17 mouse cellular contexts compared by ENCODE assay signal in the genomic region with DNA sequence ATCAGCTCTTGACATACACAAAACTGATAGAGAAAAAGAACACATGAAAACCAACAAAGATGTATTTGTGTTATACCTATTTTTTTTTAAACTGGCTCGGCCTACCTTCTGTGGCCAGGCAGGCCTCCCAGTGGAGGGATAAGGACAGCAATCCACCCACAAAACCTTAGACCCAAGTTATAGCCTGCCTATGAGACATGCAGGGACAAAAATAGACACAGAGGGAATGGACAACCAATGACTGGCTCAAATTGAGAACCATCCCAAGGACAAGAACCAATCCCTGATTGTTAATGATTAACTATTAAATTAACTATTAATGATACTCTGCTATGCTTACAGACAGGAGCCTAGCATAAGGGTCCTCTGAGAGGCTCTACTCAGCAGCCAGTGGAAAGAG.
"Had no signal": no experiment of that assay in that cellular context is flagged by ENCODE, and none has a peak within 500 bp of the region (broad histone marks: within the 10 kb centered on the region; RNA-seq: fewer than 3 reads in every experiment).

No protein-coding gene starts in this region.

- H3K4me3 ChIP-seq: left cerebral cortex, adult 2 months; liver, embryonic 13.5 days; midbrain, embryonic 12.5 days; midbrain, embryonic 15.5 days; neural tube, embryonic 12.5 days; neural tube, embryonic 15.5 days had no signal

- H3K9me3 ChIP-seq: liver, embryonic 13.5 days; midbrain, embryonic 15.5 days; neural tube, embryonic 12.5 days; neural tube, embryonic 15.5 days had no signal

- H3K36me3 ChIP-seq: liver, embryonic 13.5 days; midbrain, embryonic 12.5 days; midbrain, embryonic 15.5 days; neural tube, embryonic 12.5 days had no signal

- ATAC-seq: hindbrain, postnatal 0 days; inflammation-experienced regulatory T-cells, adult 6 months; lung, postnatal 0 days; midbrain, embryonic 15.5 days had no signal

- DNase-seq: layer of hippocampus, postnatal 36 days; liver, embryonic 13.5 days; lung, embryonic 14.5 days; right cerebral cortex, adult 18-20 months; right cerebral cortex, postnatal 25 days; spleen, adult 18-20 months; thymus, adult 18-20 months; thymus, postnatal 36 days had no signal

- H3K27ac ChIP-seq: hindbrain, postnatal 0 days; left cerebral cortex, adult 2 months; liver, embryonic 13.5 days; macrophage; midbrain, embryonic 12.5 days; midbrain, embryonic 15.5 days; neural tube, embryonic 12.5 days; neural tube, embryonic 15.5 days had no signal

- H3K27me3 ChIP-seq: liver, embryonic 13.5 days; midbrain, embryonic 12.5 days; midbrain, embryonic 15.5 days; neural tube, embryonic 12.5 days; neural tube, embryonic 15.5 days had no signal

- H3K4me2 ChIP-seq: liver, embryonic 13.5 days; lung, embryonic 14.5 days; midbrain, embryonic 12.5 days; midbrain, embryonic 15.5 days; neural tube, embryonic 12.5 days; neural tube, embryonic 15.5 days had no signal

- H3K9ac ChIP-seq: liver, embryonic 13.5 days; lung, embryonic 14.5 days; midbrain, embryonic 12.5 days; midbrain, embryonic 15.5 days; neural tube, embryonic 12.5 days; neural tube, embryonic 15.5 days had no signal

- H3K4me1 ChIP-seq: midbrain, embryonic 12.5 days; midbrain, embryonic 15.5 days had no signal
